Mouse (Mus musculus) small intestine, adult 2 months (tissue): ENCODE measurements at regions not wholly inside any gene's neighbourhood (a gene's known extent, or its start where the extent isn't known, plus 50 kb on each side); places are given as distances from the start of the nearest gene placed in this dataset.
A peak's percentile ranks its signal among the peaks of the same experiment; 100 is the strongest.
"Not testable (repeated sequence)": the region's sequence is repeated elsewhere in the genome, so short reads cannot be mapped to it uniquely, and the experiment has no call there.

Source experiments
- H3K27ac ChIP-seq: fragments of 200-500 bp; 2 replicates; pipeline ENCODE4 v1.5.1; 2012; ENCODE audit warnings: low read depth, low read length, control low read depth, inconsistent platforms; ENCODE audit not compliant: insufficient read depth
- H3K27me3 ChIP-seq: fragments of 200-500 bp; 2 replicates; pipeline ENCODE4 v1.6.1; 2012; ENCODE audit warnings: mild to moderate bottlenecking, moderate library complexity, low read length, inconsistent platforms; ENCODE audit not compliant: control insufficient read depth, insufficient read depth
- H3K36me3 ChIP-seq: fragments of 200-500 bp; 2 replicates; pipeline ENCODE4 v1.6.1; 2012; ENCODE audit warnings: mild to moderate bottlenecking, low read length, control low read depth, inconsistent platforms; ENCODE audit not compliant: control insufficient read depth, insufficient read depth
- H3K4me1 ChIP-seq: fragments of 200-500 bp; 2 replicates; pipeline ENCODE4 v1.6.1; 2012; ENCODE audit warnings: low read length, inconsistent platforms, mixed read lengths; ENCODE audit not compliant: control insufficient read depth, insufficient read depth, insufficient read length
- H3K4me3 ChIP-seq: fragments of 200-500 bp; 2 replicates; pipeline ENCODE4 v1.5.1; 2012; ENCODE audit warnings: low read depth, mild to moderate bottlenecking, control low read depth, inconsistent platforms, low read length, moderate library complexity
- whole genome bisulfite sequencing: fragments of 180-500 bp; shearing (Covaris S2); methylation state at CpG from one replicate; pipeline ENCODE4 v1.1.7; 2018; 5-methylcytosine and 5-hydroxymethylcytosine counted together

GRCm38 (mm10) chr5:3141841-3142240 lies 199.4 kb upstream of the Cdk6 start:
- WGBS, result 90% methylated on average over 11 of the region's 11 CpGs
- not testable (repeated sequence) for H3K36me3 ChIP-seq, H3K4me1 ChIP-seq, H3K27ac ChIP-seq, H3K27me3 ChIP-seq, H3K4me3 ChIP-seq

GRCm38 (mm10) chr5:3146544-3147295 lies 194.6 kb upstream of the Cdk6 start:
- not testable (repeated sequence) for H3K4me1 ChIP-seq, H3K27me3 ChIP-seq, H3K36me3 ChIP-seq, H3K4me3 ChIP-seq, H3K27ac ChIP-seq
- 26% methylated on average over 10 of the region's 11 CpGs for WGBS

- not testable (repeated sequence) for H3K27ac ChIP-seq, H3K4me3 ChIP-seq, H3K27me3 ChIP-seq, H3K4me1 ChIP-seq, H3K36me3 ChIP-seq
- WGBS, result 90% methylated on average over 5 of the region's 5 CpGs
Measured at GRCm38 (mm10) chr5:3149886-3150285, 191.4 kb upstream of the Cdk6 start.

GRCm38 (mm10) chr5:3150766-3151165 lies 190.5 kb upstream of the Cdk6 start:
- H3K27me3 ChIP-seq, H3K4me3 ChIP-seq, H3K4me1 ChIP-seq, H3K27ac ChIP-seq, H3K36me3 ChIP-seq: not testable (repeated sequence)
- WGBS, result 81% methylated on average over 4 of the region's 4 CpGs

- 37% methylated on average over 12 of the region's 12 CpGs for WGBS
Measured at GRCm38 (mm10) chr5:3151534-3152148, 189.6 kb upstream of the Cdk6 start.

GRCm38 (mm10) chr5:3152149-3152865 lies 189.0 kb upstream of the Cdk6 start:
- H3K27me3 ChIP-seq, result not testable (repeated sequence)
- H3K4me3 ChIP-seq, result peak overlapping the region; percentile 38

More at GRCm38 (mm10) chr5:3151534-3152148, 189.6 kb upstream of the Cdk6 start:
- not testable (repeated sequence) for H3K27ac ChIP-seq, H3K27me3 ChIP-seq, H3K36me3 ChIP-seq, H3K4me3 ChIP-seq, H3K4me1 ChIP-seq

GRCm38 (mm10) chr5:3165511-3165910 lies 175.8 kb upstream of the Cdk6 start:
- H3K27me3 ChIP-seq, H3K4me1 ChIP-seq, H3K36me3 ChIP-seq, H3K27ac ChIP-seq, H3K4me3 ChIP-seq: not testable (repeated sequence)
- whole genome bisulfite sequencing, result 97% methylated on average over 2 of the region's 2 CpGs

More at GRCm38 (mm10) chr5:3152149-3152865, 189.0 kb upstream of the Cdk6 start:
- WGBS, result 22% methylated on average over 26 of the region's 26 CpGs
- not testable (repeated sequence) for H3K4me1 ChIP-seq, H3K36me3 ChIP-seq, H3K27ac ChIP-seq

GRCm38 (mm10) chr5:3166496-3166895 lies 174.8 kb upstream of the Cdk6 start:
- H3K36me3 ChIP-seq, H3K4me3 ChIP-seq, H3K4me1 ChIP-seq, H3K27ac ChIP-seq, H3K27me3 ChIP-seq: not testable (repeated sequence)
- WGBS, result 85% methylated on average over 2 of the region's 2 CpGs

GRCm38 (mm10) chr5:3193592-3193991 lies 147.7 kb upstream of the Cdk6 start:
- not testable (repeated sequence) for H3K4me3 ChIP-seq, H3K36me3 ChIP-seq, H3K4me1 ChIP-seq, H3K27me3 ChIP-seq, H3K27ac ChIP-seq
- WGBS, result 90% methylated on average over 13 of the region's 13 CpGs
